Mouse (Mus musculus) kidney, embryonic 14.5 days (tissue): Measurements from ENCODE around the gene Tmem108. TPM values are rescaled to one million over a fixed set of nuclear protein-coding genes. Genes with fewer than 3 reads are reported as not detected.

Source experiments
- ATAC-seq: fragments of 200-750 bp; cut with Nextera tagmentation; 2 replicates; pipeline ENCODE4 v1.8.0; 2017; ENCODE audit warnings: moderate number of reproducible peaks, mild to moderate bottlenecking, moderate TSS enrichment, moderate library complexity; ENCODE audit not compliant: low FRiP score, low TSS enrichment
- H3K27ac ChIP-seq: fragments of 300-500 bp; sonication (generic); 2 replicates; pipeline ENCODE4 v1.5.1; 2014; ENCODE audit warnings: low read depth, mild to moderate bottlenecking, low read length, moderate library complexity, mixed read lengths
- H3K27me3 ChIP-seq: fragments of 300-500 bp; sonication (generic); 2 replicates; pipeline ENCODE4 v1.6.1; 2014; ENCODE audit warnings: mild to moderate bottlenecking, low read length; ENCODE audit not compliant: control insufficient read depth, insufficient read depth
- H3K36me3 ChIP-seq: fragments of 300-500 bp; sonication (generic); 2 replicates; pipeline ENCODE4 v1.6.1; 2014; ENCODE audit warnings: low read length, mixed read lengths; ENCODE audit not compliant: control insufficient read depth, insufficient read depth
- H3K4me1 ChIP-seq: fragments of 300-500 bp; sonication (generic); 2 replicates; pipeline ENCODE4 v1.6.1; 2014; ENCODE audit warnings: low read length, mixed read lengths; ENCODE audit not compliant: control insufficient read depth, insufficient read depth
- H3K4me2 ChIP-seq: fragments of 300-500 bp; sonication (generic); replicated peaks from 2 replicates; pipeline ENCODE4 v1.6.1; 2014; ENCODE audit warnings: low read depth, mild to moderate bottlenecking, low read length
- H3K4me3 ChIP-seq: fragments of 300-500 bp; sonication (generic); 2 replicates; pipeline ENCODE4 v1.5.1; 2014; ENCODE audit warnings: mild to moderate bottlenecking, low read length
- H3K9ac ChIP-seq: fragments of 300-500 bp; sonication (generic); 2 replicates; pipeline ENCODE4 v1.6.1; 2014; ENCODE audit warnings: low read depth, mild to moderate bottlenecking, low read length, moderate library complexity
- H3K9me3 ChIP-seq: fragments of 300-500 bp; sonication (generic); 2 replicates; pipeline ENCODE4 v1.6.1; 2016; ENCODE audit warnings: low read length; ENCODE audit not compliant: control insufficient read depth
- whole genome bisulfite sequencing: fragments of 180-500 bp; shearing (Covaris S2); extraction: QIAGEN DNeasy Blood & Tissue Kit; methylation state at CpG from one replicate; pipeline ENCODE4 v1.1.7; 2014; 5-methylcytosine and 5-hydroxymethylcytosine counted together
- polyA plus RNA-seq: library from polyadenylated mRNA; unstranded; fragments of >200 nt; fragmentation: Nextera tagmentation; extraction: Ambion mirVana; gene quantifications from 2 replicates; pipeline ENCODE4 v1.2.1, GENCODE M21; 2014

The Tmem108 gene
- polyA plus RNA-seq, 1 experiment from 2014 or later = 10.8 TPM

DNA sequence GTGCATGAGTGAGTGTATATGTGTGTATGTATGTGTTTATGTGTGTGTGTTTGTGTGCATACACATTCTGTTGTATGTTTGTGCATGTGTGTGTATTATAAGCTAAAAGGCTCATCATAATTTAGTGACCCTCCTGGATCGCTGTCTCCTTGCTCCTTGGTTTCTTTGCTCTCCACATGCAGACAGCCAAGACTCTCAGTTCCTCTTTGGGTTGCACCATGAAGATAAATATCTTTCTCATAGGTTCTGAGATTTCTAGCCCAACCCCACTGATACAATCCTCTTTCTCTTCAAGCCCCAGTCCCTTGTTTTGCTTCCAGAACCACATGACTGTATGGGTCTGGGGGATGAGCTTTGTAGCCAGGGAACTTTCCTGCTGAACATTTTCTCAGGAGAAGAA is 302.3 kb downstream of the Tmem108 start:
- Histone ChIP-seq H3K4me1 (no peaks in the 10 kb centered on the region), H3K27ac (no peak overlapping the region), H3K4me3 (no peak overlapping the region), H3K27me3 (no peaks in the 10 kb centered on the region), H3K9ac (no peak overlapping the region), H3K9me3 (no peaks in the 10 kb centered on the region), H3K36me3 (no peaks in the 10 kb centered on the region), H3K4me2 (no peak overlapping the region)
- WGBS = 73% methylated on average over 1 of the region's 1 CpGs
- no peak for ATAC-seq

DNA sequence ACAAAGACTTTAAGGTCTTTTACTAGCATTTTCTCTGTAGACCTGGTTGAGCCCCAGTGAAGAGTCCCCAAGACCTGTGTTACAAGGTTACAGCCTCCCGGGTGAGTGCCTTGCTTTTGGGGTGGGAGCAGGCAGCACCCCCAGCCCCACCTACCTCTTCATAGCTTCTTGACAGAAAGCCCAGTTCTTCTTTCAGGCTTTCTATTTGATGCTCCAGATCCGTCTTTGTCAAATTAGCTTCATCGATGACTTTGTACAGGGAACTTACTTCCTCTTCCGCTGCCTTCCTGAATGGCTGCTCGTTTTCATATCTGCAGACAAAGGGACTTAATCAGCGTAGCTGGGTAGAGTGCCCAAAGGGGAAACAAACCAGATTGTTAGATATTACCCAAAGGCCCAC is 312.0 kb downstream of the Tmem108 start:
- no peak overlapping the region for H3K4me2 ChIP-seq
- H3K4me3 ChIP-seq = no peak overlapping the region
- no peaks in the 10 kb centered on the region for H3K27me3 ChIP-seq
- H3K27ac ChIP-seq = no peak overlapping the region
- H3K9ac ChIP-seq = no peak overlapping the region
- ATAC-seq = no peak
- H3K9me3 ChIP-seq = peaks cover 2% of the 10 kb centered on the region; the same call in 1 of the 2 replicates
- no peaks in the 10 kb centered on the region for H3K36me3 ChIP-seq
- H3K4me1 ChIP-seq = no peaks in the 10 kb centered on the region
- 75% methylated on average over 6 of the region's 6 CpGs for WGBS

DNA sequence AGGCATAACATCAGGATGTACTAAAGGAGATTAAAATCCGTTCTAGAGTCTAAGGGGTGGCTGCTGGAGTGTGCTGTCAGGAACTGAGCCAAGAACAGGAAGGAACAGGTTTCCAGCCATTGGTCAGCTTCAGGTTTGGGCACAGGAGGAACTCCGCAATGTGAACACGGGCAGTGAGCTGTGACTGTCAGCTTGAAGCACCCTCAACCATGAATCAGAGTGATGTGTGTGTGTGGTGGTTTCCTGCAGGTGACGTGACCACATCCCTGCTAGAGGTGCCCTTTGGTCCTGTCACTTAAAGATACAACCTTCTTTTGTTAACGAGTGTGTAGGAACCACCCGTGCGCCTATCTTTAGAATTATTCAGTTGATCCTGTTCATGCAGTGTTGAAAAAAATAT is 312.5 kb downstream of the Tmem108 start:
- H3K36me3 ChIP-seq = no peaks in the 10 kb centered on the region
- peaks cover 2% of the 10 kb centered on the region; the same call in 1 of the 2 replicates for H3K9me3 ChIP-seq
- no peak overlapping the region for H3K9ac ChIP-seq
- H3K4me3 ChIP-seq = no peak overlapping the region
- H3K4me1 ChIP-seq = no peaks in the 10 kb centered on the region
- no peaks in the 10 kb centered on the region for H3K27me3 ChIP-seq
- WGBS = 49% methylated on average over 7 of the region's 7 CpGs
- peak; percentile 62; the same call in 1 of the 2 replicates for ATAC-seq
- H3K27ac ChIP-seq = no peak overlapping the region
- H3K4me2 ChIP-seq = no peak overlapping the region

DNA sequence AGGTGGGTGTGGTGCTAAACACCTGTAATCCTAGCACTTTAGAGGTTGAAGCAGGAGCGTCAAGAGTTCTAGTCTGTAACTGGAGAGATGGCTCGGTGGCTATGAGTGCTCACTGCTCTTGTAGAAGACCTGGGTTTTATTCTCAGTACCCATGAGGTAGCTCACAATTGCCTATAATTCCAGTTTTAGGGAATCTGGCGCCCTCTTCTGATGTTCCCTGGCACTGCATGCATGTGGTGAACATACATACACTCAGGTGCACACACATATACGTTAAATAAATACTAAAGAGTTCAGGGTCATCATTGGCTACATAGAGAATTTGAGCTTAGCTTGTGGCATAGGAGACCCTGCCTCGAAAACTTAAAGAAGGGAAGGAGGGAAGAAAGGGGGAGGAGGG is 317.0 kb downstream of the Tmem108 start:
- WGBS = 89% methylated on average over 5 of the region's 5 CpGs
- Histone ChIP-seq H3K9ac (no peak overlapping the region), H3K27ac (no peak overlapping the region), H3K9me3 (peaks cover 2% of the 10 kb centered on the region; the same call in 1 of the 2 replicates), H3K4me3 (no peak overlapping the region), H3K4me2 (no peak overlapping the region), H3K36me3 (no peaks in the 10 kb centered on the region), H3K4me1 (peaks cover 12% of the 10 kb centered on the region), H3K27me3 (no peaks in the 10 kb centered on the region)
- ATAC-seq = no peak

DNA sequence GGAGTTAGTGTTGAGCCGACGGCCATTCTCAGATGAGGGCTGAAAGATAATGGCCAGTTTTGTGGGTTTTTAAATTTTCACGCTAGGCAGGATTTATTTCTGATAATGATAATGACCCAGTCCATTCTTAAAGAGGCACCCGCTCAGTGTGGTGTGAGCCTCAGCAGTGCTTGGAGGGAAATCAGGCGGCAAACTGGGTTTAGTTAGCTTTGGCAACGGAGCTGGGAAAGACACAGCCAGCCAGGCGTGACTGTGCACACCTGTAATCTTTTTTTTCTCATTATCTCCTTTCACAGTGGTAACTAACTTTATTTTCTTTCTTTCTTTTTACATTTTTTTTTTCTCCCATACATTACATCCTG is 317.8 kb downstream of the Tmem108 start:
- Histone ChIP-seq H3K4me3 (no peak overlapping the region; the same call in 1 of the 2 replicates), H3K4me1 (peaks cover 12% of the 10 kb centered on the region), H3K4me2 (peak overlapping the region; percentile 24; the same call in 1 of the 2 replicates), H3K27ac (no peak overlapping the region), H3K36me3 (no peaks in the 10 kb centered on the region), H3K9me3 (peaks cover 2% of the 10 kb centered on the region; the same call in 1 of the 2 replicates), H3K9ac (no peak overlapping the region), H3K27me3 (no peaks in the 10 kb centered on the region)
- 27% methylated on average over 7 of the region's 7 CpGs for WGBS
- ATAC-seq = no peak

DNA sequence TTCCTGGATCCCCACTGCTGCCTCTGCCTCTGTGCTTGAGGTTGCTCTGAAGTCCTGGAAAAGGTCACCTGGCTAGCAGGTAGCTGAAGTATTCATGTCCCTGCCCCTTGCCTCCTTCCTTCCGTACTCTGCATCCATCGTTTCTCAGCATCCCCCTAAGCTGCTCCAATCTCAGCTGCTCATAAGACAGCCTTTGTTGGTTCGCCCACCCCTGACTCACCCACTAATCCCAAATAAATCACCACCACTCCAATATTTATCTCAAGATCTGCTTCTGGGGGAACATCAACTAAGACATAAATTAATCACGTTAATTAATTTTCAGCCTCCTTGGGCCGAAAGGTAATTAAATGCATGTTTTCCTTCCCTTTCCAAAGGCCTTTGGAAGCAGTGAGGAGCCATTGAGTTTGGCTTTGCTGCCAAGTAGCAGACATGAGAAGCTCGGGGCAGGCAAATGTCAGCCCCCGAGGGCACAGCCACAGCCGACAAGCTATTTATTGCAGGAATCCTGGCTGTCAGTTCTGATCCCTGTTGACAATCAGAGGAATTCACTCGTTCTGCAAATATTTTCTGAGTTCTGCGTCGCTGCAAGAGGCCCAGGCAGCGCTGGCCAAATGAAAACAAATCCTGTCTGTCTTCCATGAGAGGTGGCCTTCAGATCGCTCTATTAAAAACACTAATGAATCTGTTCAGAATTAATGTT is 318.4 kb downstream of the Tmem108 start:
- Histone ChIP-seq H3K9me3 (peaks cover 2% of the 10 kb centered on the region; the same call in 1 of the 2 replicates), H3K27me3 (no peaks in the 10 kb centered on the region), H3K4me1 (peaks cover 12% of the 10 kb centered on the region), H3K36me3 (no peaks in the 10 kb centered on the region), H3K4me3 (no peak overlapping the region; the same call in 1 of the 2 replicates), H3K9ac (no peak overlapping the region), H3K27ac (no peak overlapping the region), H3K4me2 (peak overlapping the region; percentile 24; the same call in 1 of the 2 replicates)
- WGBS = 10% methylated on average over 13 of the region's 13 CpGs
- peak; percentile 77; the same call in 1 of the 2 replicates for ATAC-seq

DNA sequence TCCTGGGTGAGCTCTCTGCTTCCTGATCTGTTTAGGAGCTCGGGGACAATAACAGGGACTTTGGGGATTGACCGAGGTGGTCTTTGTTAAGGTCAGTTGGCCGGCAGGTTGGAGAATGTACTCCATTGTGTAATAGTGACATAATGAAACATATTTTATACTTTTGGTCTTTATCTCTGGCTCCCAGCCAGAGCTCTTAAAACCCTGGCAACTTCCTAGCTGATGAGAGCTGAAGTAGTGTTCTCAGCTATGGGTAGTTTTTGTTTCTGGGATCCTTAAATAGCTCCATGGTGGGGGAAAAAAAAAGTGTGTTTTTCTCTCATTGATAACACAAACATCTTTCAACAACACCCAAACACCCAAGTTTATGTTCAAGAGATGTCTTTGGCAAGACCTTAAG is 321.0 kb downstream of the Tmem108 start:
- H3K27ac ChIP-seq = no peak overlapping the region
- WGBS = 40% methylated on average over 3 of the region's 3 CpGs
- no peak for ATAC-seq

DNA sequence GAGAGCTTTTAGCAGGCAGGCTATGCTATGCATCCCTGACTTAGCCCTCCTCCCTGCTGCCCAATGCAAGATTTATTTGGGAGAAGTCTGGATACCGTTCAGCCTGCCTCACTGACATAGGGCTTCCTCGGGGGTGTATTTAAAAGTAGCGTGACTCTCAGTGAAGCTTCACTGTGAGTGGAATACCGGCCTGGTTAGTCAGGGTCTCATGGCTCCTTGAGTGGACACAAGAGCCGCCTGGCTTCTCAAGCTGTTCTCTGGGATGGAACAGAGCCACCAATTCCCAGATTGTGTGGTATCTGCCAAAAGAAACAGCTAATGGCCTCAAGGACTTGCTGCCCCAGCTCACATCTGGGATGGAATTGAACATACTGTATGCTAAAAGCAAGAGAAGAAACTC is 324.5 kb downstream of the Tmem108 start:
- no peaks in the 10 kb centered on the region for H3K9me3 ChIP-seq
- no peaks in the 10 kb centered on the region for H3K36me3 ChIP-seq
- 50% methylated on average over 5 of the region's 5 CpGs for WGBS
- no peak overlapping the region for H3K27ac ChIP-seq
- no peaks in the 10 kb centered on the region for H3K27me3 ChIP-seq
- no peak overlapping the region for H3K9ac ChIP-seq
- no peak for ATAC-seq
- no peak overlapping the region for H3K4me2 ChIP-seq
- no peak overlapping the region for H3K4me3 ChIP-seq
- peaks cover 11% of the 10 kb centered on the region; the same call in 1 of the 2 replicates for H3K4me1 ChIP-seq

More for the DNA sequence above, 321.0 kb downstream of the Tmem108 start:
- Histone ChIP-seq H3K9ac (no peak overlapping the region), H3K27me3 (no peaks in the 10 kb centered on the region), H3K4me1 (peaks cover 12% of the 10 kb centered on the region), H3K9me3 (peaks cover 2% of the 10 kb centered on the region; the same call in 1 of the 2 replicates), H3K4me2 (no peak overlapping the region), H3K36me3 (no peaks in the 10 kb centered on the region), H3K4me3 (no peak overlapping the region)

DNA sequence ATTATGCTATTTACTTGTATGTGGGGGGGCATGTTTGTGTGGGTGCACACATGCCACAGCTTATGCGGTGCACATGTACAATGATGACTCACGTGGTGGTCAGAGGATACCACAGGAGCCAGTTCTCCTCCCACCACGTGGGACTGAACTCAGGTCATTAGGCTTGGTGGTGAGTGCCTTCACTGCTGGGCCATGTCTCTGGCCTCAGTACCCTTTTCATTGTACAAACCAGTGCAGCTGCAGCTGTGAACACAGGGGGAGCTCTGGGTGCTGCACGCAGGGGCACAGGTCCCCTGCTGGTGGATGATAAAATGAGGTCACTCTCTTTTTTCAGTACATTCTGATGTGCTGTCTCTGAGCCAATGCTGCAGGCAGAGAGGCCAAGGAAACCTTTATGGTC is 327.5 kb downstream of the Tmem108 start:
- no peak overlapping the region for H3K9ac ChIP-seq
- H3K27me3 ChIP-seq = no peaks in the 10 kb centered on the region
- no peaks in the 10 kb centered on the region for H3K36me3 ChIP-seq
- H3K9me3 ChIP-seq = no peaks in the 10 kb centered on the region
- peak; percentile 47; the same call in 1 of the 2 replicates for ATAC-seq
- no peak overlapping the region for H3K4me3 ChIP-seq
- no peak overlapping the region for H3K27ac ChIP-seq
- 49% methylated on average over 4 of the region's 4 CpGs for WGBS
- peaks cover 13% of the 10 kb centered on the region; the same call in 1 of the 2 replicates for H3K4me1 ChIP-seq
- H3K4me2 ChIP-seq = no peak overlapping the region
